Mouse (Mus musculus) heart, embryonic 14.5 days (tissue): ENCODE measurements around the gene Lmo7. TPM values are rescaled to one million over a fixed set of nuclear protein-coding genes. Genes with fewer than 3 reads are reported as not detected.
A peak's percentile ranks its signal among the peaks of the same experiment; 100 is the strongest.

Experiments
- ATAC-seq: fragments of 200-750 bp; cut with Nextera tagmentation; 2 replicates; pipeline ENCODE4 v1.8.0; 2017; ENCODE audit warnings: low read depth, moderate TSS enrichment; ENCODE audit not compliant: insufficient number of reproducible peaks, insufficient read depth, low FRiP score
- H3K27ac ChIP-seq, 2 experiments: fragments of 200-500 bp in 1 of 2; fragments of 300-500 bp in 1 of 2; sonication (generic) in 1 of 2; replicated peaks in 1 of 2; 2 replicates each; pipeline ENCODE4 v1.5.1; 2012 to 2014; ENCODE audit warnings: low read depth in 2 of 2, low read length in 2 of 2, control low read depth in 1 of 2, mild to moderate bottlenecking in 1 of 2, mixed read lengths in 1 of 2; ENCODE audit not compliant: control insufficient read depth in 1 of 2, insufficient read depth in 1 of 2
- H3K27me3 ChIP-seq: fragments of 300-500 bp; sonication (generic); 2 replicates; pipeline ENCODE4 v1.6.1; 2014; ENCODE audit warnings: mild to moderate bottlenecking, low read length, control low read depth; ENCODE audit not compliant: control insufficient read depth, insufficient read depth
- H3K36me3 ChIP-seq: fragments of 300-500 bp; sonication (generic); 2 replicates; pipeline ENCODE4 v1.6.1; 2014; ENCODE audit warnings: mild to moderate bottlenecking, control low read depth, low read length, mixed read lengths; ENCODE audit not compliant: control insufficient read depth, insufficient read depth
- H3K4me1 ChIP-seq, 2 experiments: fragments of 200-500 bp in 1 of 2; fragments of 300-500 bp in 1 of 2; sonication (generic) in 1 of 2; 2 replicates each; pipeline ENCODE4 v1.6.1; 2012 to 2014; ENCODE audit warnings: low read length in 2 of 2, control low read depth in 1 of 2, mixed read lengths in 1 of 2; ENCODE audit not compliant: control insufficient read depth in 2 of 2, insufficient read depth in 2 of 2
- H3K4me2 ChIP-seq: fragments of 300-500 bp; sonication (generic); 2 replicates; pipeline ENCODE4 v1.6.1; 2014; ENCODE audit warnings: mild to moderate bottlenecking, low read length
- H3K4me3 ChIP-seq, 2 experiments: fragments of 200-500 bp in 1 of 2; fragments of 300-500 bp in 1 of 2; sonication (generic) in 1 of 2; 2 replicates each; pipeline ENCODE4 v1.5.1; 2012 to 2014; ENCODE audit warnings: low read length in 2 of 2, mild to moderate bottlenecking in 2 of 2, control low read depth in 1 of 2, low read depth in 1 of 2, moderate library complexity in 1 of 2; ENCODE audit not compliant: control insufficient read depth in 1 of 2, insufficient read depth in 1 of 2
- H3K9ac ChIP-seq: fragments of 300-500 bp; sonication (generic); 2 replicates; pipeline ENCODE4 v1.6.1; 2014; ENCODE audit warnings: mild to moderate bottlenecking, low read length
- H3K9me3 ChIP-seq: fragments of 300-500 bp; sonication (generic); 2 replicates; pipeline ENCODE4 v1.6.1; 2016; ENCODE audit warnings: low read length, control low read depth; ENCODE audit not compliant: control insufficient read depth
- WGBS: fragments of 180-500 bp; shearing (Covaris S2); extraction: QIAGEN DNeasy Blood & Tissue Kit; methylation state at CpG from one replicate; pipeline ENCODE4 v1.1.7; 2014; 5-methylcytosine and 5-hydroxymethylcytosine counted together
- polyA plus RNA-seq: library from polyadenylated mRNA; unstranded; fragments of >200 nt; fragmentation: Nextera tagmentation; extraction: Ambion mirVana; gene quantifications from 2 replicates; pipeline ENCODE4 v1.2.1, GENCODE M21; 2014

Gene Lmo7
- polyA plus RNA-seq, 1 experiment from 2014 or later: 241 TPM

DNA sequence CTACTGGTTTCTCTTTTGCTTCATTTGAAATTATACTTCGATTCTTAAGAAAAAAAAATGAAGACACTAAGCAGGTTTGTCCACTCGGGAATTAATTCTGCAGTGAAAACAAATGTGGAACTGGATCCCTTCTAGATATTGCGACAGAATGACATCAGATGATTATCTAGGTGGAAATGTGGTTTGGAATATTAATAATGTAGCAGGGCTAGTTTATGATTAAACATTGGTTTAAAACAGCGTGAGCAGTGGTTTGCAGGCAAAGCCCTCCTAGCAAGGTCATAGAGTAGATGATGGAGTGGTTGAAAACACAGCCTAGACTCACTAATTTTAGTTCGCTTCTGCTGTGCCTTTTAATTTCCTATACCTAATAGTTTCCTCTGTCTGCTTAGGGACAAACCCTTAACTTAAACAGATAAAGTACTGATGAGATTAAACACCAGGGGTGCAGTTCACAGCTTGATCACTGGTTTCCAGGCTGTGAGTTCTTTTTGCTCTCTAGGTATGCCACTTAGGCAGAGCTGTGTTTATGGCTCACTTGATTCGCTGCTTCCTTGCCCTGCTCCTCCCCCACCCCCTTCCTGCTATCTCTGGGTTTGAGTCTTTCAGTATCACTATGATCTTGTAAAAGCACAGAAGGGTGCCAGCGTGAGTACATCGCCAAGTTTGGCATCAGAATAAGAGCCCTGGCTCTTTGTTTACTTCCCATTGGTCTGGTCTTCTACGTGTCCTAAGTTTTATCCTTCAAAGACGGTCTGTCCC lies 4.0 kb downstream of the Lmo7 start:
- no peak overlapping the region for H3K4me3 ChIP-seq

DNA sequence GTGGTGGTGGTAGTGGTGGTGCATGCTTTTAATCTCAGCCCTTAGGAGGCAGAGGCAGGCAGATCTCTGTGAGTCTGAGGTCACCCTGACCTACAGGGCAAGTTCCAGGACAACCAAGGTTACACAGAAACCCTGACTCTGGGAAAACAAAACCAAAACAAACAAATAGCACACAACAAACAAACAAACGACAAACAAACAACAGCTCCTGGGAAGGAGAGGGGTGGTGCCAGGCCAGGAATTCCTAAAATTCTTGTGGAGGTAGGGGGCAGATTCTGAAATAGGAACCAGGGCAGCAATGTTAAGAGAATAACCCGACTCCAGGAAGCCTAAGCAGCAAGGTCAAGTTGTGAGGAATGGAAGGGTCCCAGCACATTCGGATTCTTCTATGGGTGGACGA lies 7.7 kb downstream of the Lmo7 start:
- Histone ChIP-seq H3K4me3 (no peak overlapping the region), H3K36me3 (no peaks in the 10 kb centered on the region), H3K4me1 (peaks cover 0 to 6% of the 10 kb centered on the region in 2 experiments; a peak in 3 of 4 replicates), H3K9ac (no peak overlapping the region), H3K27me3 (no peaks in the 10 kb centered on the region), H3K4me2 (no peak overlapping the region), H3K27ac (no peak overlapping the region), H3K9me3 (no peaks in the 10 kb centered on the region)
- 83% methylated on average over 4 of the region's 4 CpGs for WGBS
- ATAC-seq: no peak

More for the DNA sequence above, 4.0 kb downstream of the Lmo7 start:
- no peak overlapping the region for H3K27ac ChIP-seq
- H3K9me3 ChIP-seq: no peaks in the 10 kb centered on the region
- H3K36me3 ChIP-seq: no peaks in the 10 kb centered on the region
- H3K27me3 ChIP-seq: no peaks in the 10 kb centered on the region
- no peak for ATAC-seq
- peak overlapping the region; percentile 21; the same call in 1 of the 2 replicates for H3K4me2 ChIP-seq
- WGBS: 25% methylated on average over 10 of the region's 10 CpGs
- H3K9ac ChIP-seq: no peak overlapping the region
- H3K4me1 ChIP-seq: peaks cover 6 to 7% of the 10 kb centered on the region in 2 experiments; a peak in 3 of 4 replicates

DNA sequence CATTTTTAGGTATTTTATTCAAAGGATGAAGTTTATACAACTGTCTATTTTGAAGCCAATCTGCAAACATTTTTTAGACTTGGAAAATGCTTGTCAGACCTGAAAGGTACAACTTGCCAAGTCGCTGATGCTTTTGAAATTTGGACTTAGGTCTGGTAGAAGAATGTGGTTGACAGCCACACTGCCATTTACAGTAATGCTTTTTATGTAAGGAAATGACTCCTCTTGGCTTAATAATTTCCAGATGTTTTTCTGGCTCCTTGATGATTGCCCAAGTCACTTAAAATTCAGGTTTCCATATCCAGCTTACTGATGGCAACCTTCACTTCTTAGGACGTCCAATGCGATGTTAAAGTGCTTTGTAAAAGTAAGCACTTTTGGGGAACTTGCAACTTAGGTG lies 16.9 kb downstream of the Lmo7 start:
- Histone ChIP-seq H3K4me1 (0 out of 4 replicates have a peak, but pooled peaks cover 0 to 2% of the 10 kb centered on the region in 2 experiments), H3K9me3 (no peaks in the 10 kb centered on the region), H3K27ac (peak overlapping the region in 1 of 2 experiments; percentile 16; a peak in 1 of 4 replicates), H3K27me3 (no peaks in the 10 kb centered on the region), H3K4me2 (no peak overlapping the region), H3K9ac (no peak overlapping the region), H3K36me3 (no peaks in the 10 kb centered on the region), H3K4me3 (no peak overlapping the region)
- no peak for ATAC-seq
- 74% methylated on average over 3 of the region's 3 CpGs for WGBS

DNA sequence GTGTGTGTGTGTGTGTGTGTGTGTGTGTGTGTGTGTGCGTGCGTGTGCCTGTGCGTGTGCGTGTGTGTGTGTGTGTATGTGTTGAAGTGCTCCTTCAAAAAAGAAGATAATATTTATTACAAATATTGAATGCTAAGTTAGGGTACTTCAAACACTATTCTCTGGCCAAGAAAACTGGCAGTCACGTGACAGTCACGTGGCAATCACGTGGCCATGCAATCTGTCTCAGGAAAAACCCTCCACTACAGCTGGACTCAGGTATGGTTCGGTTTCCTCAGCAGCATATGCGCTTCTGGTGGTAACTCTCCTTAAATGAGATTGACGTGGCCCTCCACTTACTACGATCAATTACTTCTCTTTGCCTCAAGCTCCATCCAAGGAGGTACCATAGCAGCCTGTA lies 18.1 kb downstream of the Lmo7 start:
- Histone ChIP-seq H3K36me3 (no peaks in the 10 kb centered on the region), H3K27me3 (no peaks in the 10 kb centered on the region), H3K4me1 (0 out of 4 replicates have a peak, but pooled peaks cover 0 to 2% of the 10 kb centered on the region in 2 experiments), H3K9me3 (no peaks in the 10 kb centered on the region), H3K9ac (no peak overlapping the region), H3K4me3 (no peak overlapping the region), H3K27ac (no peak overlapping the region), H3K4me2 (no peak overlapping the region)
- ATAC-seq: no peak
- WGBS: 93% methylated on average over 11 of the region's 11 CpGs

DNA sequence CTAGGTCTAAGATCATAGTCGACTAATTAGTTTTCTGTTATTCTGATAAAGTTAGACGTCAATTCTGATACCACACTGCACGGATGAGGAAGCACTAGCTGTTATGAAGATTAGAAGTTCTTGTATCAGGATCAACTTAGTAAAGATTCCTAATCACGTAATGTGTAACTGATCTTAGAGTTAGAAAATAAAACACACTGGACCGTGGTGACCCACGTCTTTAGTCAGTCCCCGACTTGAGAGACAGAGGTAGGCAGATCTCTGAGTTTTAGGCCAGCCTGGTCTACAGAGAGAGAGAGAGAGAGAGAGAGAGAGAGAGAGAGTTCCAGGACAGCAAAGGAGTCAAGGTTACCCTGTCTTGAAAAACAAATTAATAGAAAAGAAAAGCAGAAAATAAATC lies 18.7 kb downstream of the Lmo7 start:
- Histone ChIP-seq H3K4me2 (no peak overlapping the region), H3K27me3 (no peaks in the 10 kb centered on the region), H3K27ac (no peak overlapping the region), H3K4me3 (no peak overlapping the region), H3K9me3 (no peaks in the 10 kb centered on the region), H3K4me1 (0 out of 4 replicates have a peak, but pooled peaks cover 0 to 2% of the 10 kb centered on the region in 2 experiments), H3K36me3 (no peaks in the 10 kb centered on the region), H3K9ac (no peak overlapping the region)
- ATAC-seq: no peak
- WGBS: 80% methylated on average over 7 of the region's 7 CpGs

DNA sequence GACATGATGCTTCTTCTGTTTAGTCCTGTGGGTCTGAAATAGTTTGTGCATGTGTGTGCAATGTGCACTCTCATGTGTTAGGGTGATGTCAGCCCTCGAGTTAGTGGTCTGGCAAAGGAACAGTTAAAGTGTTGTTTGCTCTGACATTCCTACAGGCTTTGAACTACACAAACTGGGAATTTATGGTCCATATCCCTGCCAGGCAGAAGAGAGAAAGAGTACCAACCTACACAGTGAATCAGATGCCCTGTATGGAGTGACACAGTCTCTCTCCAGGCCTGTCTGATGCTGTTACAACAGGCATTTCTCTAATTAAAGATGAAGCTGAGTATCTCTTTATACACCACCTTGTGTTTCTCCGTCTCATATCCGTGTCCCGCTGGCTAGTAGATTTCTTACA lies 21.2 kb downstream of the Lmo7 start:
- no peak for ATAC-seq
- 0 out of 4 replicates have a peak, but pooled peaks cover 0 to 2% of the 10 kb centered on the region in 2 experiments for H3K4me1 ChIP-seq
- H3K27ac ChIP-seq: no peak overlapping the region
- H3K4me3 ChIP-seq: no peak overlapping the region
- H3K36me3 ChIP-seq: no peaks in the 10 kb centered on the region
- no peaks in the 10 kb centered on the region for H3K27me3 ChIP-seq
- H3K9me3 ChIP-seq: no peaks in the 10 kb centered on the region
- H3K9ac ChIP-seq: no peak overlapping the region
- H3K4me2 ChIP-seq: no peak overlapping the region
- WGBS: 89% methylated on average over 4 of the region's 4 CpGs

DNA sequence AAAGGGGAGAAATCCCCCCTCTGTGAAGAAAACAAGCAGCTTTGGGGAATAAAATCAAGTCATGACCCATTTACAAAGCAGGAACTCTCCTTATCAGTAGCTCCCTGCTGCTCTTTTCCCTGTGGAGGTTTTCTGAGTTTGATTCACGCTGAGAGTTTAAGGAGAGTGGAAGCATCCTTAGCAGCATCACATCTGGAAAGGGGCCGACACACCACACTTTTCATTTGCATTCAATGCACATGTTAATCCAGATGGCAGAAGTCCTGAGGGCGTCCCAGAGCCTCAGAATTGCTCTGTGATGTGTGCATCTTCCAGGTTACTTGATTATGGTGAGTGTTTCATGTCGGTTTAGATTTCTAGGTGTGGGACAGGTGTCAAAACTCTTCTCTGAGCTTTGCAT lies 25.7 kb downstream of the Lmo7 start:
- H3K4me3 ChIP-seq: no peak overlapping the region
- no peak overlapping the region for H3K4me2 ChIP-seq
- no peaks in the 10 kb centered on the region for H3K9me3 ChIP-seq
- H3K27me3 ChIP-seq: no peaks in the 10 kb centered on the region
- ATAC-seq: no peak
- WGBS: 42% methylated on average over 4 of the region's 4 CpGs
- no peak overlapping the region for H3K9ac ChIP-seq
- H3K27ac ChIP-seq: no peak overlapping the region
- no peaks in the 10 kb centered on the region for H3K4me1 ChIP-seq
- no peaks in the 10 kb centered on the region for H3K36me3 ChIP-seq
